Mouse (Mus musculus): Measurements from ENCODE around the gene Ddx3x.

- no peak for TF ChIP-seq POLR2A (IDR thresholded peaks at IDR 0.05; ENCODE audit: low read depth, low read length)
- TF ChIP-seq CTCF (conservative IDR thresholded peaks at IDR 0.05; ENCODE audit: insufficient read depth, insufficient read length, low read depth, low read length): no peak
Measured at GRCm38 (mm10) chrX:13241426-13242319, 39.1 kb upstream of the Ddx3x start.

All from kidney, adult 2 months (tissue).